Mouse (Mus musculus) G1E (cell line): ENCODE measurements around the gene Chrm3.

Source experiments
- CTCF ChIP-seq: IDR thresholded peaks from 2 replicates; pipeline ENCODE4 v1.5.1; 2012; ENCODE audit warnings: low read depth, low read length, inconsistent platforms, mixed read lengths
- GATA1 ChIP-seq: IDR thresholded peaks from 2 replicates; pipeline ENCODE4 v1.6.1; 2012; ENCODE audit warnings: borderline replicate concordance, low read length, inconsistent platforms, mixed read lengths

GRCm38 (mm10) chr13:9908707-9909106 lies 451.9 kb downstream of the Chrm3 start:
- no peak for TF ChIP-seq CTCF
- no peak for TF ChIP-seq GATA1
